Mouse (Mus musculus): Measurements from ENCODE around the gene Hcar1. TPM values are rescaled to one million over a fixed set of nuclear protein-coding genes. Genes with fewer than 3 reads are reported as not detected.

Hcar1 gene
- polyA plus RNA-seq, 2 experiments: 0.21 to 0.52 TPM

GRCm38 (mm10) chr5:123883891-123884290 is 4.1 kb upstream of the Hcar1 start:
- Histone ChIP-seq H3K27ac (replicated peaks; ENCODE audit: low read depth, low read length) (no peak overlapping the region), H3K27me3 (ENCODE audit: control insufficient read depth, insufficient read depth, low read length) (no peaks in the 10 kb centered on the region), H3K36me3 (ENCODE audit: control insufficient read depth, insufficient read depth, low read length) (no peaks in the 10 kb centered on the region), H3K4me1 (ENCODE audit: control insufficient read depth, insufficient read depth, low read length) (peaks cover 6% of the 10 kb centered on the region; the same call in 1 of the 2 replicates), H3K4me2 (replicated peaks; ENCODE audit: low read depth, low read length, severe bottlenecking) (no peak overlapping the region), H3K4me3 (replicated peaks; ENCODE audit: low read length) (no peak overlapping the region), H3K9me3 (ENCODE audit: control insufficient read depth, low read length) (no peaks in the 10 kb centered on the region), H3K9ac (ENCODE audit: low read depth, low read length, severe bottlenecking) (no peak overlapping the region)
- no peak for TF ChIP-seq POLR2A (IDR thresholded peaks at IDR 0.05; ENCODE audit: borderline replicate concordance, extremely low read depth, insufficient read depth, insufficient read length)
- ATAC-seq (ENCODE audit: low FRiP score, low read depth): no peak
- no peak for DNase-seq (ENCODE audit: low spot score)
- WGBS: 75% methylated on average over 7 of the region's 7 CpGs

- H3K36me3 ChIP-seq (ENCODE audit: control insufficient read depth, insufficient read depth, low read length): no peaks in the 10 kb centered on the region
Observed at GRCm38 (mm10) chr5:123880778-123881177, 958 bp upstream of the Hcar1 start.

GRCm38 (mm10) chr5:123878056-123878455 is 1.8 kb downstream of the Hcar1 start:
- H3K27me3 ChIP-seq (ENCODE audit: control insufficient read depth, insufficient read depth, low read length): no peaks in the 10 kb centered on the region
- peak overlapping the region; percentile 46 for H3K4me2 ChIP-seq (replicated peaks; ENCODE audit: low read depth, low read length, severe bottlenecking)
- H3K4me1 ChIP-seq (ENCODE audit: control insufficient read depth, insufficient read depth, low read length): peaks cover 14% of the 10 kb centered on the region
- no peak overlapping the region for H3K27ac ChIP-seq (replicated peaks; ENCODE audit: low read depth, low read length)
- peak overlapping the region; percentile 28; the same call in 1 of the 2 replicates for H3K9ac ChIP-seq (ENCODE audit: low read depth, low read length, severe bottlenecking)
- 19% methylated on average over 14 of the region's 14 CpGs for WGBS
- H3K9me3 ChIP-seq (ENCODE audit: control insufficient read depth, low read length): no peaks in the 10 kb centered on the region
- no peaks in the 10 kb centered on the region for H3K36me3 ChIP-seq (ENCODE audit: control insufficient read depth, insufficient read depth, low read length)
- no peak for TF ChIP-seq POLR2A (IDR thresholded peaks at IDR 0.05; ENCODE audit: borderline replicate concordance, extremely low read depth, insufficient read depth, insufficient read length)
- peak; percentile 42 for DNase-seq (ENCODE audit: low spot score)
- peak overlapping the region; percentile 18 for H3K4me3 ChIP-seq (replicated peaks; ENCODE audit: low read length)
- no peak for ATAC-seq (ENCODE audit: low FRiP score, low read depth)

More at GRCm38 (mm10) chr5:123880778-123881177, 958 bp upstream of the Hcar1 start:
- WGBS: 80% methylated on average over 13 of the region's 14 CpGs
- no peak overlapping the region for H3K4me2 ChIP-seq (replicated peaks; ENCODE audit: low read depth, low read length, severe bottlenecking)
- no peak for TF ChIP-seq POLR2A (IDR thresholded peaks at IDR 0.05; ENCODE audit: borderline replicate concordance, extremely low read depth, insufficient read depth, insufficient read length)
- H3K4me3 ChIP-seq (replicated peaks; ENCODE audit: low read length): no peak overlapping the region
- H3K9ac ChIP-seq (ENCODE audit: low read depth, low read length, severe bottlenecking): no peak overlapping the region
- H3K9me3 ChIP-seq (ENCODE audit: control insufficient read depth, low read length): no peaks in the 10 kb centered on the region
- peaks cover 14% of the 10 kb centered on the region for H3K4me1 ChIP-seq (ENCODE audit: control insufficient read depth, insufficient read depth, low read length)
- H3K27ac ChIP-seq (replicated peaks; ENCODE audit: low read depth, low read length): no peak overlapping the region
- ATAC-seq (ENCODE audit: low FRiP score, low read depth): no peak
- no peaks in the 10 kb centered on the region for H3K27me3 ChIP-seq (ENCODE audit: control insufficient read depth, insufficient read depth, low read length)
- no peak for DNase-seq (ENCODE audit: low spot score)

GRCm38 (mm10) chr5:123874177-123874576 is 5.6 kb downstream of the Hcar1 start:
- H3K27me3 ChIP-seq (ENCODE audit: control insufficient read depth, insufficient read depth, low read length): no peaks in the 10 kb centered on the region
- ATAC-seq (ENCODE audit: low FRiP score, low read depth) (no peak), DNase-seq (ENCODE audit: low spot score) (no peak)
- 90% methylated on average over 5 of the region's 5 CpGs for WGBS
- H3K27ac ChIP-seq (replicated peaks; ENCODE audit: low read depth, low read length): no peak overlapping the region
- no peak overlapping the region for H3K9ac ChIP-seq (ENCODE audit: low read depth, low read length, severe bottlenecking)
- H3K36me3 ChIP-seq (ENCODE audit: control insufficient read depth, insufficient read depth, low read length): no peaks in the 10 kb centered on the region
- no peak for TF ChIP-seq POLR2A (IDR thresholded peaks at IDR 0.05; ENCODE audit: borderline replicate concordance, extremely low read depth, insufficient read depth, insufficient read length)
- no peak overlapping the region for H3K4me3 ChIP-seq (replicated peaks; ENCODE audit: low read length)
- no peaks in the 10 kb centered on the region for H3K9me3 ChIP-seq (ENCODE audit: control insufficient read depth, low read length)
- H3K4me1 ChIP-seq (ENCODE audit: control insufficient read depth, insufficient read depth, low read length): peaks cover 9% of the 10 kb centered on the region
- H3K4me2 ChIP-seq (replicated peaks; ENCODE audit: low read depth, low read length, severe bottlenecking): no peak overlapping the region

GRCm38 (mm10) chr5:123869615-123870014 is 10.2 kb downstream of the Hcar1 start:
- H3K4me2 ChIP-seq (replicated peaks; ENCODE audit: low read depth, low read length, severe bottlenecking): no peak overlapping the region
- TF ChIP-seq POLR2A (IDR thresholded peaks at IDR 0.05; ENCODE audit: borderline replicate concordance, extremely low read depth, insufficient read depth, insufficient read length): no peak
- no peak for ATAC-seq (ENCODE audit: low FRiP score, low read depth)
- no peak overlapping the region for H3K4me3 ChIP-seq (replicated peaks; ENCODE audit: low read length)
- no peaks in the 10 kb centered on the region for H3K36me3 ChIP-seq (ENCODE audit: control insufficient read depth, insufficient read depth, low read length)
- H3K9me3 ChIP-seq (ENCODE audit: control insufficient read depth, low read length): no peaks in the 10 kb centered on the region
- no peak for DNase-seq (ENCODE audit: low spot score)
- WGBS: 70% methylated on average over 4 of the region's 4 CpGs
- H3K4me1 ChIP-seq (ENCODE audit: control insufficient read depth, insufficient read depth, low read length): no peaks in the 10 kb centered on the region
- H3K27me3 ChIP-seq (ENCODE audit: control insufficient read depth, insufficient read depth, low read length): no peaks in the 10 kb centered on the region
- no peak overlapping the region for H3K27ac ChIP-seq (replicated peaks; ENCODE audit: low read depth, low read length)
- H3K9ac ChIP-seq (ENCODE audit: low read depth, low read length, severe bottlenecking): no peak overlapping the region

GRCm38 (mm10) chr5:123866457-123866856 is 13.4 kb downstream of the Hcar1 start:
- 80% methylated on average over 4 of the region's 4 CpGs for WGBS
- H3K27me3 ChIP-seq (ENCODE audit: control insufficient read depth, insufficient read depth, low read length): no peaks in the 10 kb centered on the region
- H3K4me3 ChIP-seq (replicated peaks; ENCODE audit: low read length): no peak overlapping the region
- H3K4me1 ChIP-seq (ENCODE audit: control insufficient read depth, insufficient read depth, low read length): no peaks in the 10 kb centered on the region; the same call in 1 of the 2 replicates
- H3K9me3 ChIP-seq (ENCODE audit: control insufficient read depth, low read length): no peaks in the 10 kb centered on the region
- H3K9ac ChIP-seq (ENCODE audit: low read depth, low read length, severe bottlenecking): no peak overlapping the region
- TF ChIP-seq POLR2A (IDR thresholded peaks at IDR 0.05; ENCODE audit: borderline replicate concordance, extremely low read depth, insufficient read depth, insufficient read length): no peak
- H3K36me3 ChIP-seq (ENCODE audit: control insufficient read depth, insufficient read depth, low read length): no peaks in the 10 kb centered on the region
- ATAC-seq (ENCODE audit: low FRiP score, low read depth) (no peak), DNase-seq (ENCODE audit: low spot score) (no peak)
- no peak overlapping the region for H3K27ac ChIP-seq (replicated peaks; ENCODE audit: low read depth, low read length)
- no peak overlapping the region for H3K4me2 ChIP-seq (replicated peaks; ENCODE audit: low read depth, low read length, severe bottlenecking)
